7 mouse cellular contexts compared by ENCODE assay signal in the genomic region with DNA sequence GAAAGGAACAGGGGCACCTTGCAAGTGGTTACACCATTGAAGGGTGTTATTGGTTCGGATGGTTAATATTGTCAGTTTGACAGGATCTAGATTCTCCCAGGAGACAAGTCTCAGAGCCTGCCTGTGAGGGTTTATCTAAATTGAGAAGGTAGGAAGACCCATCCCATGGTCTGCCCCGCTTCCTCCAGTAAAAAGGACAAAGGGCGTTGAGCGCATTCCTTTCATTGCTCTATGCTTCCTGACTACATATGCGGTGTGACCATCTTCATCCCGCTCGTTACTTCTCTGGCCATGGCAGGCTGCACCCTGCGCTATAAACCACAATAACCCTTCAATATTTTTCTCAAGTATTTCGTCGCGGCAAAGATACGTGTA. TPM values are rescaled to one million over a fixed set of nuclear protein-coding genes. Genes with fewer than 3 reads are reported as not detected.
DNase-seq lines count a peak whose midpoint lies in the region; ATAC-seq and TF ChIP-seq lines count a peak whose summit lies in the region.

No protein-coding gene starts in this region.

- intact Hi-C loops in left cerebral cortex, postnatal 36 days (cut with DNase I): loop anchor here (5.0 kb wide), 1 partner anchor 131 kb away; no protein-coding TSS in a partner anchor

- H3K4me1 ChIP-seq in lung, embryonic 14.5 days (ENCODE audit: insufficient read depth): no peaks in the 10 kb centered on the region
- peaks cover 12% of the 10 kb centered on the region for H3K4me1 ChIP-seq in embryonic facial prominence, embryonic 15.5 days
- peaks cover 6% of the 10 kb centered on the region for H3K4me1 ChIP-seq in intestine, embryonic 16.5 days (ENCODE audit: control insufficient read depth, insufficient read depth, low read length)
- no peaks in the 10 kb centered on the region for H3K4me1 ChIP-seq in neural tube, embryonic 14.5 days (ENCODE audit: control insufficient read depth, insufficient read depth, low read length)

- 14% methylated on average over 12 of the region's 12 CpGs for WGBS in lung, embryonic 14.5 days
- 17% methylated on average over 12 of the region's 12 CpGs for WGBS in embryonic facial prominence, embryonic 15.5 days
- WGBS in intestine, embryonic 16.5 days: 11% methylated on average over 12 of the region's 12 CpGs
- WGBS in neural tube, embryonic 14.5 days: 21% methylated on average over 12 of the region's 12 CpGs

- H3K4me3 ChIP-seq in lung, embryonic 14.5 days (ENCODE audit: low read depth, low read length): peak overlapping the region; percentile 38
- H3K4me3 ChIP-seq in embryonic facial prominence, embryonic 15.5 days (replicated peaks): peak overlapping the region; percentile 51
- peak overlapping the region; percentile 52 for H3K4me3 ChIP-seq in intestine, embryonic 16.5 days (ENCODE audit: low read length)
- H3K4me3 ChIP-seq in neural tube, embryonic 14.5 days (ENCODE audit: low read depth, low read length): peak overlapping the region; percentile 43

- H3K9me3 ChIP-seq in lung, embryonic 14.5 days (ENCODE audit: low read depth, low read length): no peaks in the 10 kb centered on the region
- H3K9me3 ChIP-seq in embryonic facial prominence, embryonic 15.5 days (replicated peaks): no peaks in the 10 kb centered on the region
- no peaks in the 10 kb centered on the region for H3K9me3 ChIP-seq in intestine, embryonic 16.5 days (ENCODE audit: control insufficient read depth, low read length)
- H3K9me3 ChIP-seq in neural tube, embryonic 14.5 days (ENCODE audit: control insufficient read depth, low read length): no peaks in the 10 kb centered on the region

- H3K27ac ChIP-seq in lung, embryonic 14.5 days (ENCODE audit: low read depth): no peak overlapping the region
- H3K27ac ChIP-seq in embryonic facial prominence, embryonic 15.5 days (replicated peaks): peak overlapping the region; percentile 39; the same call in 1 of the 2 replicates
- peak overlapping the region; percentile 46 for H3K27ac ChIP-seq in intestine, embryonic 16.5 days (ENCODE audit: low read length)
- H3K27ac ChIP-seq in neural tube, embryonic 14.5 days (ENCODE audit: low read depth, low read length): peak overlapping the region; percentile 81

- no peak for TF ChIP-seq CTCF in lung, embryonic 14.5 days (IDR thresholded peaks at IDR 0.05; ENCODE audit: low read depth)

- ATAC-seq in lung, embryonic 14.5 days (ENCODE audit: insufficient read depth): 0 out of 2 replicates have a peak, but pooled peaks have one; percentile 2
- ATAC-seq in embryonic facial prominence, embryonic 15.5 days (ENCODE audit: insufficient number of reproducible peaks, low FRiP score, low TSS enrichment, low read depth): no peak
- ATAC-seq in intestine, embryonic 16.5 days: no peak
- ATAC-seq in neural tube, embryonic 14.5 days (ENCODE audit: low read depth): no peak
- no peak for ATAC-seq in activated CD4-positive, CD25-positive, alpha-beta regulatory T cell, adult 4 months

- H3K4me2 ChIP-seq in lung, embryonic 14.5 days: peak overlapping the region; percentile 70
- peak overlapping the region; percentile 76 for H3K4me2 ChIP-seq in embryonic facial prominence, embryonic 15.5 days (replicated peaks)
- H3K4me2 ChIP-seq in intestine, embryonic 16.5 days (ENCODE audit: low read depth, low read length): peak overlapping the region; percentile 66
- H3K4me2 ChIP-seq in neural tube, embryonic 14.5 days (ENCODE audit: low read depth, low read length): peak overlapping the region; percentile 59

- peaks cover 5% of the 10 kb centered on the region; the same call in 1 of the 2 replicates for H3K36me3 ChIP-seq in lung, embryonic 14.5 days (ENCODE audit: insufficient read depth)
- H3K36me3 ChIP-seq in embryonic facial prominence, embryonic 15.5 days: peaks cover 5% of the 10 kb centered on the region
- H3K36me3 ChIP-seq in intestine, embryonic 16.5 days (ENCODE audit: control insufficient read depth, insufficient read depth, low read length): no peaks in the 10 kb centered on the region
- H3K36me3 ChIP-seq in neural tube, embryonic 14.5 days (ENCODE audit: control insufficient read depth, insufficient read depth, low read length): peaks cover 1% of the 10 kb centered on the region; the same call in 1 of the 2 replicates

- no peaks in the 10 kb centered on the region for H3K27me3 ChIP-seq in lung, embryonic 14.5 days (ENCODE audit: insufficient read depth, low read length)
- no peaks in the 10 kb centered on the region for H3K27me3 ChIP-seq in embryonic facial prominence, embryonic 15.5 days
- H3K27me3 ChIP-seq in intestine, embryonic 16.5 days (replicated peaks; ENCODE audit: control insufficient read depth, insufficient read depth, low read length): no peaks in the 10 kb centered on the region
- no peaks in the 10 kb centered on the region for H3K27me3 ChIP-seq in neural tube, embryonic 14.5 days (ENCODE audit: control insufficient read depth, insufficient read depth, low read length)

- peak overlapping the region; percentile 46 for H3K9ac ChIP-seq in lung, embryonic 14.5 days
- H3K9ac ChIP-seq in embryonic facial prominence, embryonic 15.5 days: no peak overlapping the region
- peak overlapping the region; percentile 63 for H3K9ac ChIP-seq in intestine, embryonic 16.5 days (ENCODE audit: low read depth, low read length)
- H3K9ac ChIP-seq in neural tube, embryonic 14.5 days (replicated peaks; ENCODE audit: low read depth, low read length): peak overlapping the region; percentile 52

- no peak for DNase-seq in lung, embryonic 14.5 days
- no peak for DNase-seq in lung, postnatal 10 days
- DNase-seq in left cerebral cortex, postnatal 36 days (ENCODE audit: low spot score in 2 of 2): no peak

RNA-seq across cellular contexts. Expression of gene Znfx1, which starts 8.4 kb away (rescaled TPM):
- 7.0 and 8.9 TPM in 2 replicates for polyA plus RNA-seq in lung, embryonic 14.5 days (2014; fragmentation: Nextera tagmentation; extraction: Ambion mirVana)
- 8.8 and 9.5 TPM in 2 replicates for polyA plus RNA-seq in embryonic facial prominence, embryonic 15.5 days (2015; fragmentation: Nextera tagmentation; extraction: Ambion mirVana)
- polyA plus RNA-seq in intestine, embryonic 16.5 days (2015; fragmentation: Nextera tagmentation; extraction: Ambion mirVana): 6.5 and 9.8 TPM in 2 replicates
- polyA plus RNA-seq in neural tube, embryonic 14.5 days (2014; fragmentation: Nextera tagmentation; extraction: Ambion mirVana): 8.3 and 11.1 TPM in 2 replicates
- 10 to 100 TPM; 18.5 to 26.0 TPM for polyA plus RNA-seq in activated CD4-positive, CD25-positive, alpha-beta regulatory T cell, adult 4 months (2017; shearing (Covaris generic))
- 10 to 100 TPM; 69.8 to 73.5 TPM for total RNA-seq in left cerebral cortex, postnatal 36 days (2021)

RNA-seq across cellular contexts. Expression of gene Ddx27, which starts 56.3 kb away (rescaled TPM):
- 46.3 and 52.6 TPM in 2 replicates for polyA plus RNA-seq in lung, embryonic 14.5 days (2014; fragmentation: Nextera tagmentation; extraction: Ambion mirVana)
- 44.3 and 47.6 TPM in 2 replicates for polyA plus RNA-seq in embryonic facial prominence, embryonic 15.5 days (2015; fragmentation: Nextera tagmentation; extraction: Ambion mirVana)
- 40.9 and 45.7 TPM in 2 replicates for polyA plus RNA-seq in intestine, embryonic 16.5 days (2015; fragmentation: Nextera tagmentation; extraction: Ambion mirVana)
- polyA plus RNA-seq in neural tube, embryonic 14.5 days (2014; fragmentation: Nextera tagmentation; extraction: Ambion mirVana): 28.8 and 33.9 TPM in 2 replicates
- 10 to 100 TPM; 29.8 to 39.5 TPM for polyA plus RNA-seq in activated CD4-positive, CD25-positive, alpha-beta regulatory T cell, adult 4 months (2017; shearing (Covaris generic))
- 10 to 100 TPM; 26.0 to 39.1 TPM for total RNA-seq in left cerebral cortex, postnatal 36 days (2021)
